Mouse (Mus musculus) CH12.LX (cell line): Measurements from ENCODE around the gene Spag6.

Experiments used
- CHD2 ChIP-seq: IDR thresholded peaks from 2 replicates; pipeline ENCODE4 v1.6.1; 2011; ENCODE audit warnings: low read length, improper control_type of control experiment
- CTCF ChIP-seq, 2 experiments: IDR thresholded peaks in 1 of 2; conservative IDR thresholded peaks in 1 of 2; 2 replicates each; pipeline ENCODE4 v1.5.1; 2011 to 2012; ENCODE audit warnings: low read depth in 2 of 2, low read length in 2 of 2, improper control_type of control experiment in 1 of 2, inconsistent platforms in 1 of 2, mild to moderate bottlenecking in 1 of 2, moderate library complexity in 1 of 2
- EP300 ChIP-seq: IDR thresholded peaks from 2 replicates; pipeline ENCODE4 v1.6.1; 2011; ENCODE audit warnings: low read length, improper control_type of control experiment
- MXI1 ChIP-seq: IDR thresholded peaks from 2 replicates; pipeline ENCODE4 v1.6.1; 2011; ENCODE audit warnings: mild to moderate bottlenecking, low read depth, low read length, improper control_type of control experiment
- RAD21 ChIP-seq: IDR thresholded peaks from 2 replicates; pipeline ENCODE4 v1.6.1; 2011; ENCODE audit warnings: low read depth, mild to moderate bottlenecking, low read length, improper control_type of control experiment, moderate library complexity

- TF ChIP-seq CTCF (conservative IDR thresholded peaks at IDR 0.05 in 1 of 2, IDR thresholded peaks at IDR 0.05 in 1 of 2; ENCODE audit: low read depth in 2 of 2, low read length in 2 of 2) (no peak), EP300 (no peak), MXI1 (no peak), CHD2 (no peak), RAD21 (no peak)
Measured at GRCm38 (mm10) chr2:18766441-18766820, 72.6 kb downstream of the Spag6 start.
